Mouse (Mus musculus) urinary bladder, adult 18-20 months (tissue): ENCODE measurements around the gene Nkx1-2.

Experiments
- DNase-seq, 2 experiments: peaks; one replicate each; pipeline ENCODE4 v3.0.0; 2022; ENCODE audit warnings: low spot score in 2 of 2, mixed read lengths in 2 of 2

Nkx1-2 gene

GRCm38 (mm10) chr7:132599071-132599975 is at the start of gene Nkx1-2:
Nkx1-2 (minus strand) TSS chr7:132599637.
- no peak for DNase-seq

- no peak for DNase-seq
These were observed 47.1 kb upstream of the Nkx1-2 start for GRCm38 (mm10) chr7:132646514-132646913.

GRCm38 (mm10) chr7:132644605-132645279 is 45.3 kb upstream of the Nkx1-2 start:
- DNase-seq = no peak

GRCm38 (mm10) chr7:132641606-132642005 is 42.2 kb upstream of the Nkx1-2 start:
- DNase-seq = no peak

GRCm38 (mm10) chr7:132640946-132641345 is 41.5 kb upstream of the Nkx1-2 start:
- no peak for DNase-seq

- no peak for DNase-seq
These were observed 39.1 kb upstream of the Nkx1-2 start for GRCm38 (mm10) chr7:132638446-132639087.

GRCm38 (mm10) chr7:132637292-132637691 is 37.9 kb upstream of the Nkx1-2 start:
- DNase-seq = no peak

- DNase-seq = no peak
These were observed 31.9 kb upstream of the Nkx1-2 start for GRCm38 (mm10) chr7:132631313-132631712.

- no peak for DNase-seq
These were observed 28.0 kb upstream of the Nkx1-2 start for GRCm38 (mm10) chr7:132627448-132627847.

GRCm38 (mm10) chr7:132626174-132626573 is 26.7 kb upstream of the Nkx1-2 start:
- no peak for DNase-seq

GRCm38 (mm10) chr7:132624161-132624560 is 24.7 kb upstream of the Nkx1-2 start:
- DNase-seq = no peak

- no peak for DNase-seq
These were observed 20.8 kb upstream of the Nkx1-2 start for GRCm38 (mm10) chr7:132619975-132620918.

- no peak for DNase-seq
These were observed 20.1 kb upstream of the Nkx1-2 start for GRCm38 (mm10) chr7:132619549-132619948.

GRCm38 (mm10) chr7:132617021-132617564 is 17.7 kb upstream of the Nkx1-2 start:
- no peak for DNase-seq

GRCm38 (mm10) chr7:132616391-132616790 is 17.0 kb upstream of the Nkx1-2 start:
- no peak for DNase-seq

- no peak for DNase-seq
These were observed 15.9 kb upstream of the Nkx1-2 start for GRCm38 (mm10) chr7:132615346-132615745.

- no peak for DNase-seq
These were observed 12.1 kb upstream of the Nkx1-2 start for GRCm38 (mm10) chr7:132611530-132611929.

- peak; percentile 67 to 80 for DNase-seq
These were observed 11.3 kb upstream of the Nkx1-2 start, which contains the start of gene Lhpp for GRCm38 (mm10) chr7:132610468-132611318. Lhpp (plus strand) TSS chr7:132610638.

- no peak for DNase-seq
These were observed 9.0 kb upstream of the Nkx1-2 start for GRCm38 (mm10) chr7:132608316-132609020.
